Mouse (Mus musculus) heart, adult 2 months (tissue): ENCODE data around the gene Ccdc142. TPM values are rescaled to one million over a fixed set of nuclear protein-coding genes. Genes with fewer than 3 reads are reported as not detected.
A peak's percentile ranks its signal among the peaks of the same experiment; 100 is the strongest.

Source experiments
- DNase-seq, 2 experiments: peaks; one replicate each; pipeline ENCODE4 v3.0.0; 2021
- H3K27ac ChIP-seq: fragments of 200-600 bp; 2 replicates; pipeline ENCODE4 v1.8.1; 2022
- H3K27me3 ChIP-seq: fragments of 200-500 bp; 2 replicates; pipeline ENCODE4 v1.6.1; 2012; ENCODE audit warnings: mild to moderate bottlenecking, low read length, inconsistent platforms, mixed read lengths; ENCODE audit not compliant: control insufficient read depth, insufficient read depth
- H3K36me3 ChIP-seq: fragments of 200-500 bp; 2 replicates; pipeline ENCODE4 v1.6.1; 2012; ENCODE audit warnings: low read length, inconsistent platforms; ENCODE audit not compliant: control insufficient read depth, insufficient read depth
- H3K4me1 ChIP-seq: fragments of 200-500 bp; 2 replicates; pipeline ENCODE4 v1.6.1; 2011; ENCODE audit warnings: low read length; ENCODE audit not compliant: control insufficient read depth, insufficient read depth
- H3K4me3 ChIP-seq: fragments of 200-600 bp; 2 replicates; pipeline ENCODE4 v1.8.1; 2022
- H3K79me2 ChIP-seq: fragments of 200-500 bp; replicated peaks from 2 replicates; pipeline ENCODE4 v1.6.1; 2012; ENCODE audit warnings: mild to moderate bottlenecking, inconsistent platforms, low read length, moderate library complexity, mixed read lengths; ENCODE audit not compliant: control insufficient read depth, insufficient read depth
- H3K9ac ChIP-seq: fragments of 200-500 bp; 2 replicates; pipeline ENCODE4 v1.6.1; 2012; ENCODE audit warnings: low read depth, mild to moderate bottlenecking, control low read depth, inconsistent platforms, low read length, mixed read lengths
- CTCF ChIP-seq: fragments of 200-600 bp; IDR thresholded peaks from 2 replicates; pipeline ENCODE4 v1.8.1; 2022; ENCODE audit warnings: antibody characterized with exemption, mild to moderate bottlenecking, moderate library complexity
- EP300 ChIP-seq: fragments of 200-500 bp; IDR thresholded peaks from 2 replicates; pipeline ENCODE4 v1.6.1; 2011; ENCODE audit warnings: low read depth, low read length, control low read depth; ENCODE audit not compliant: insufficient read depth
- POLR2A ChIP-seq: fragments of 200-500 bp; IDR thresholded peaks from 2 replicates; pipeline ENCODE4 v1.6.1; 2011; ENCODE audit warnings: mild to moderate bottlenecking, low read depth, low read length, control low read depth; ENCODE audit not compliant: insufficient read depth
- WGBS: fragments of 180-500 bp; shearing (Covaris S2); methylation state at CpG from one replicate; pipeline ENCODE4 v1.1.7; 2018; 5-methylcytosine and 5-hydroxymethylcytosine counted together
- intact Hi-C: fragments of 180-260 bp; cut with DNase I; formaldehyde crosslinking; loops from one replicate; pipeline ENCODE4 v1.15.1; 2025
- microRNA-seq, 2 experiments: library from miRNA; unstranded; fragments of <30 nt; microRNA quantifications; one replicate each; pipeline ENCODE4 v1.2.0; 2021
- polyA plus RNA-seq: library from polyadenylated mRNA; depleted of rRNA; stranded (reverse); fragments of >200 nt; gene quantifications from 2 replicates; pipeline ENCODE4 v1.2.3, GENCODE M21; 2012; rRNA removed
- total RNA-seq, 2 experiments: library from RNA; stranded (reverse); gene quantifications; 2 replicates each; pipeline ENCODE4 v1.2.3; 2021

Gene Ccdc142
- total and polyA plus RNA-seq, 3 experiments, result 2.0 to 2.5 (median 2.4) TPM

DNA sequence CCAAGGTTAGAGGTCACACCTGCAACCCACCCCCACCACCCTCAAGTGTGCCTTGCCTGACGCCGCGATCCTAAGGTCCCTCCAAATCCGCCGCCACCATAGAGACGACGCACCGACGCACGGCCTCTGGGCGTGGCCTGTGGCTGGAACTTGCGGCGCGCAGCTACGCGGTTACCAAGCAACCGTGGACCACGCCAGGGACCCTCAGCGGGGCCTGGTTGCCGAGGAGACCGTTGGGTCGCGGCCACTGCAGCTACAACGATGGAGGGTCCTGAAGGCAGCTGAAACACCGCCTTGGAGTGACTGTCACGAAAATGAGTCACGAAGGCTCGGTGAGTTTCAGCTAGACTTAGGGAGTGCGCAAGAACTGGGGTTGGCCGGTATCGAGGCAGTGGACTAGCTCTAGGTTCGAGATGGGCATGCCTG lies 54.9 kb downstream of the Ccdc142 start, which contains the start of the genes Wdr54 and 1700003E16Rik:
Wdr54 (minus strand) TSS at position 139 of the 426 bp plus-strand sequence.
1700003E16Rik (plus strand) TSS at position 146 of the 426 bp plus-strand sequence.
- no peaks in the 10 kb centered on the region for H3K79me2 ChIP-seq
- intact Hi-C loops, result no loop called here
- no peaks in the 10 kb centered on the region for H3K36me3 ChIP-seq
- H3K4me1 ChIP-seq, result peaks cover 1% of the 10 kb centered on the region; the same call in 1 of the 2 replicates
- H3K9ac ChIP-seq, result peak within 1 kb of the TSS; percentile 53
- peak within 1 kb of the TSS; percentile 52 for H3K4me3 ChIP-seq
- 2% methylated on average over 32 of the region's 32 CpGs for WGBS
- no peak for TF ChIP-seq POLR2A
- no peak for TF ChIP-seq EP300
- TF ChIP-seq CTCF, result no peak
- H3K27me3 ChIP-seq, result no peaks in the 10 kb centered on the region
- H3K27ac ChIP-seq, result no peak within 1 kb of the TSS
- peak; percentile 66 to 75 for DNase-seq

Small RNA genes within 50 kb of the gene (microRNA-seq; reads per million reads assigned to microRNA genes)
- 0 reads per million in 2 experiments for gene Mir3470a

Other genes with a start within 250 kb of the Ccdc142 start
- under 1 TPM; 0.13 to 0.18 TPM for gene Sema4f, start 161.8 kb upstream of the Ccdc142 start, total RNA-seq
- gene Sema4f, start 161.8 kb upstream of the Ccdc142 start, polyA plus RNA-seq, result 0.37 and 0.53 TPM in 2 replicates
- under 1 TPM in 1 of 2 experiments, not detected in 1; 0.34 TPM for gene M1ap, start 154.7 kb upstream of the Ccdc142 start, total RNA-seq
- gene M1ap, start 154.7 kb upstream of the Ccdc142 start, polyA plus RNA-seq, result 0.31 TPM in 1 of 2 replicates, not detected in the other
- gene Dok1, start 68.1 kb upstream of the Ccdc142 start, total RNA-seq, result 1 to 10 TPM; 2.6 TPM
- gene Dok1, start 68.1 kb upstream of the Ccdc142 start, polyA plus RNA-seq, result 3.0 and 3.4 TPM in 2 replicates
- 1 to 10 TPM; 1.9 to 2.1 TPM for gene Loxl3, start 67.4 kb upstream of the Ccdc142 start, total RNA-seq
- gene Loxl3, start 67.4 kb upstream of the Ccdc142 start, polyA plus RNA-seq, result 5.4 and 7.2 TPM in 2 replicates
- 10 to 100 TPM; 70.9 to 87.0 TPM for gene Aup1, start 47.1 kb upstream of the Ccdc142 start, total RNA-seq
- 148 and 178 TPM in 2 replicates for gene Aup1, start 47.1 kb upstream of the Ccdc142 start, polyA plus RNA-seq
- 10 to 100 TPM; 26.9 to 30.4 TPM for gene Htra2, start 46.3 kb upstream of the Ccdc142 start, total RNA-seq
- 35.4 and 37.6 TPM in 2 replicates for gene Htra2, start 46.3 kb upstream of the Ccdc142 start, polyA plus RNA-seq
- gene Dqx1, start 43.8 kb upstream of the Ccdc142 start, total RNA-seq, result under 1 TPM; 0.65 to 0.80 TPM
- 1.4 TPM in 2 replicates for gene Dqx1, start 43.8 kb upstream of the Ccdc142 start, polyA plus RNA-seq
- gene Tlx2, start 31.3 kb upstream of the Ccdc142 start, total RNA-seq, result not detected
- gene Tlx2, start 31.3 kb upstream of the Ccdc142 start, polyA plus RNA-seq, result 0.14 TPM in 1 of 2 replicates, not detected in the other
- gene Pcgf1, start 23.7 kb upstream of the Ccdc142 start, total RNA-seq, result 1 to 10 TPM; 7.7 to 8.0 TPM
- gene Pcgf1, start 23.7 kb upstream of the Ccdc142 start, polyA plus RNA-seq, result 11.5 and 15.5 TPM in 2 replicates
- gene Lbx2, start 15.2 kb upstream of the Ccdc142 start, total RNA-seq, result 1 to 10 TPM in 1 of 2 experiments, under 1 TPM in 1; 0.84 to 1.5 TPM
- gene Lbx2, start 15.2 kb upstream of the Ccdc142 start, polyA plus RNA-seq, result 1.5 and 2.2 TPM in 2 replicates
- under 1 TPM; 0.80 to 0.94 TPM for gene Gm42688, start within 50 bp of the Ccdc142 start, total RNA-seq
- 1.6 TPM in 2 replicates for gene Gm42688, start within 50 bp of the Ccdc142 start, polyA plus RNA-seq
- gene Mrpl53, start 7.4 kb downstream of the Ccdc142 start, total RNA-seq, result 100 to 1,000 TPM; 113 to 131 TPM
- gene Mrpl53, start 7.4 kb downstream of the Ccdc142 start, polyA plus RNA-seq, result 91.3 and 129 TPM in 2 replicates
- 1 to 10 TPM; 7.2 to 9.9 TPM for gene Mogs, start 13.9 kb downstream of the Ccdc142 start, total RNA-seq
- gene Mogs, start 13.9 kb downstream of the Ccdc142 start, polyA plus RNA-seq, result 13.9 and 15.8 TPM in 2 replicates
- 10 to 100 TPM; 70.4 to 74.6 TPM for gene Wbp1, start 20.0 kb downstream of the Ccdc142 start, total RNA-seq
- gene Wbp1, start 20.0 kb downstream of the Ccdc142 start, polyA plus RNA-seq, result 152 TPM in 2 replicates
- gene Ino80b, start 23.8 kb downstream of the Ccdc142 start, total RNA-seq, result 10 to 100 TPM; 13.1 to 15.1 TPM
- gene Ino80b, start 23.8 kb downstream of the Ccdc142 start, polyA plus RNA-seq, result 5.5 and 9.5 TPM in 2 replicates
- 1 to 10 TPM; 5.2 to 6.7 TPM for gene Rtkn, start 33.9 kb downstream of the Ccdc142 start, total RNA-seq
- gene Rtkn, start 33.9 kb downstream of the Ccdc142 start, polyA plus RNA-seq, result 18.6 and 27.7 TPM in 2 replicates
- 1 to 10 TPM in 1 of 2 experiments, under 1 TPM in 1; 0.89 to 1.3 TPM for gene Wdr54, start 54.8 kb downstream of the Ccdc142 start, total RNA-seq
- 2.1 and 2.7 TPM in 2 replicates for gene Wdr54, start 54.8 kb downstream of the Ccdc142 start, polyA plus RNA-seq
- gene 1700003E16Rik, start 54.8 kb downstream of the Ccdc142 start, total RNA-seq, result under 1 TPM; 0.10 to 0.25 TPM
- gene 1700003E16Rik, start 54.8 kb downstream of the Ccdc142 start, polyA plus RNA-seq, result 0.53 and 0.57 TPM in 2 replicates
- 100 to 1,000 TPM; 125 to 141 TPM for gene Dctn1, start 64.3 kb downstream of the Ccdc142 start, total RNA-seq
- 84.2 and 89.1 TPM in 2 replicates for gene Dctn1, start 64.3 kb downstream of the Ccdc142 start, polyA plus RNA-seq
- not detected for gene Slc4a5, start 118.2 kb downstream of the Ccdc142 start, total RNA-seq
- 0.61 TPM in 1 of 2 replicates, not detected in the other for gene Slc4a5, start 118.2 kb downstream of the Ccdc142 start, polyA plus RNA-seq
- gene Mthfd2, start 224.3 kb downstream of the Ccdc142 start, total RNA-seq, result 1 to 10 TPM; 2.8 TPM
- 1.7 and 2.5 TPM in 2 replicates for gene Mthfd2, start 224.3 kb downstream of the Ccdc142 start, polyA plus RNA-seq
- 10 to 100 TPM; 22.3 to 22.6 TPM for gene Mob1a, start 224.4 kb downstream of the Ccdc142 start, total RNA-seq
- gene Mob1a, start 224.4 kb downstream of the Ccdc142 start, polyA plus RNA-seq, result 12.4 and 22.7 TPM in 2 replicates
- 100 to 1,000 TPM; 396 to 406 TPM for gene Bola3, start 247.5 kb downstream of the Ccdc142 start, total RNA-seq
- gene Bola3, start 247.5 kb downstream of the Ccdc142 start, polyA plus RNA-seq, result 91.1 and 159 TPM in 2 replicates